Mouse (Mus musculus) forebrain, embryonic 16.5 days (tissue): Measurements from ENCODE around the gene Camk2g. TPM values are rescaled to one million over a fixed set of nuclear protein-coding genes. Genes with fewer than 3 reads are reported as not detected.

Experiments
- ATAC-seq: fragments of 200-750 bp; cut with Nextera tagmentation; 2 replicates; pipeline ENCODE4 v1.8.0; 2017; ENCODE audit warnings: mild to moderate bottlenecking, moderate library complexity
- H3K27ac ChIP-seq: fragments of 300-500 bp; sonication (generic); 2 replicates; pipeline ENCODE4 v1.5.1; 2014; ENCODE audit warnings: low read length, control low read depth
- H3K27me3 ChIP-seq: fragments of 300-500 bp; sonication (generic); replicated peaks from 2 replicates; pipeline ENCODE4 v1.6.1; 2014; ENCODE audit warnings: low read length; ENCODE audit not compliant: control insufficient read depth, insufficient read depth
- H3K36me3 ChIP-seq: fragments of 300-500 bp; sonication (generic); 2 replicates; pipeline ENCODE4 v1.6.1; 2014; ENCODE audit not compliant: control insufficient read depth, insufficient read depth
- H3K4me1 ChIP-seq: fragments of 300-500 bp; sonication (generic); replicated peaks from 2 replicates; pipeline ENCODE4 v1.6.1; 2014; ENCODE audit warnings: low read length; ENCODE audit not compliant: control insufficient read depth, insufficient read depth
- H3K4me2 ChIP-seq: fragments of 300-500 bp; sonication (generic); 2 replicates; pipeline ENCODE4 v1.6.1; 2014; ENCODE audit warnings: mild to moderate bottlenecking, low read length, control low read depth
- H3K4me3 ChIP-seq: fragments of 300-500 bp; sonication (generic); replicated peaks from 2 replicates; pipeline ENCODE4 v1.5.1; 2014; ENCODE audit warnings: mild to moderate bottlenecking, low read length, control low read depth
- H3K9ac ChIP-seq: fragments of 300-500 bp; sonication (generic); replicated peaks from 2 replicates; pipeline ENCODE4 v1.6.1; 2014; ENCODE audit warnings: low read depth, low read length, control low read depth
- H3K9me3 ChIP-seq: fragments of 300-500 bp; sonication (generic); 2 replicates; pipeline ENCODE4 v1.6.1; 2016; ENCODE audit warnings: low read length; ENCODE audit not compliant: control insufficient read depth
- WGBS: fragments of 180-500 bp; shearing (Covaris S2); extraction: QIAGEN DNeasy Blood & Tissue Kit; methylation state at CpG from one replicate; pipeline ENCODE4 v1.1.7; 2014; 5-methylcytosine and 5-hydroxymethylcytosine counted together
- polyA plus RNA-seq: library from polyadenylated mRNA; unstranded; fragments of >200 nt; fragmentation: Nextera tagmentation; extraction: Ambion mirVana; gene quantifications from 2 replicates; pipeline ENCODE4 v1.2.1, GENCODE M21; 2015

Camk2g gene
- polyA plus RNA-seq, 1 experiment from 2014 or later, result 123 TPM

GRCm38 (mm10) chr14:20729871-20730270 is 64.0 kb downstream of the Camk2g start:
- Histone ChIP-seq H3K27ac (no peak overlapping the region), H3K36me3 (peaks cover 21% of the 10 kb centered on the region), H3K9me3 (no peaks in the 10 kb centered on the region), H3K4me3 (no peak overlapping the region), H3K4me1 (peaks cover 9% of the 10 kb centered on the region), H3K9ac (no peak overlapping the region), H3K27me3 (no peaks in the 10 kb centered on the region), H3K4me2 (no peak overlapping the region)
- ATAC-seq, result no peak
- WGBS, result 94% methylated on average over 9 of the region's 9 CpGs

GRCm38 (mm10) chr14:20725660-20726339 is 68.1 kb downstream of the Camk2g start:
- Histone ChIP-seq H3K4me1 (no peaks in the 10 kb centered on the region), H3K9me3 (no peaks in the 10 kb centered on the region), H3K4me2 (no peak overlapping the region), H3K36me3 (peaks cover 36% of the 10 kb centered on the region), H3K27ac (no peak overlapping the region), H3K27me3 (no peaks in the 10 kb centered on the region), H3K9ac (no peak overlapping the region), H3K4me3 (no peak overlapping the region)
- ATAC-seq, result no peak
- WGBS, result 84% methylated on average over 6 of the region's 6 CpGs

GRCm38 (mm10) chr14:20724043-20724442 is 69.8 kb downstream of the Camk2g start:
- Histone ChIP-seq H3K4me1 (no peaks in the 10 kb centered on the region), H3K27ac (no peak overlapping the region), H3K9me3 (no peaks in the 10 kb centered on the region), H3K27me3 (no peaks in the 10 kb centered on the region), H3K36me3 (peaks cover 37% of the 10 kb centered on the region), H3K4me2 (no peak overlapping the region), H3K9ac (no peak overlapping the region), H3K4me3 (no peak overlapping the region)
- ATAC-seq, result peak; percentile 42
- 24% methylated on average over 5 of the region's 5 CpGs for WGBS

GRCm38 (mm10) chr14:20723006-20723405 is 70.9 kb downstream of the Camk2g start:
- no peak overlapping the region for H3K4me2 ChIP-seq
- H3K27me3 ChIP-seq, result no peaks in the 10 kb centered on the region
- ATAC-seq, result no peak
- peaks cover 39% of the 10 kb centered on the region for H3K36me3 ChIP-seq
- H3K4me3 ChIP-seq, result no peak overlapping the region
- H3K9me3 ChIP-seq, result no peaks in the 10 kb centered on the region
- no peak overlapping the region for H3K27ac ChIP-seq
- WGBS, result 94% methylated on average over 12 of the region's 12 CpGs
- no peaks in the 10 kb centered on the region for H3K4me1 ChIP-seq
- H3K9ac ChIP-seq, result no peak overlapping the region

- Histone ChIP-seq H3K9me3 (no peaks in the 10 kb centered on the region), H3K27ac (no peak overlapping the region), H3K9ac (no peak overlapping the region), H3K4me2 (no peak overlapping the region), H3K36me3 (peaks cover 47% of the 10 kb centered on the region), H3K4me1 (no peaks in the 10 kb centered on the region), H3K27me3 (no peaks in the 10 kb centered on the region), H3K4me3 (no peak overlapping the region)
- ATAC-seq, result 0 out of 2 replicates have a peak, but pooled peaks have one; percentile 3
- WGBS, result 91% methylated on average over 4 of the region's 4 CpGs
These were observed 72.5 kb downstream of the Camk2g start for GRCm38 (mm10) chr14:20721371-20721770.

GRCm38 (mm10) chr14:20719767-20720166 is 74.1 kb downstream of the Camk2g start:
- 97% methylated on average over 12 of the region's 12 CpGs for WGBS

GRCm38 (mm10) chr14:20718443-20718842 is 75.4 kb downstream of the Camk2g start:
- no peaks in the 10 kb centered on the region for H3K9me3 ChIP-seq
- ATAC-seq, result no peak
- WGBS, result 92% methylated on average over 10 of the region's 10 CpGs

More at GRCm38 (mm10) chr14:20719767-20720166, 74.1 kb downstream of the Camk2g start:
- no peak overlapping the region for H3K27ac ChIP-seq
- no peaks in the 10 kb centered on the region for H3K4me1 ChIP-seq
- no peak overlapping the region for H3K4me2 ChIP-seq
- peaks cover 56% of the 10 kb centered on the region for H3K36me3 ChIP-seq
- no peaks in the 10 kb centered on the region for H3K27me3 ChIP-seq
- no peak for ATAC-seq
- no peak overlapping the region for H3K9ac ChIP-seq
- H3K4me3 ChIP-seq, result no peak overlapping the region
- no peaks in the 10 kb centered on the region for H3K9me3 ChIP-seq

GRCm38 (mm10) chr14:20713832-20714231 is 80.1 kb downstream of the Camk2g start:
- Histone ChIP-seq H3K4me1 (peaks cover 9% of the 10 kb centered on the region), H3K9ac (no peak overlapping the region), H3K27me3 (no peaks in the 10 kb centered on the region), H3K9me3 (no peaks in the 10 kb centered on the region), H3K27ac (no peak overlapping the region), H3K36me3 (peaks cover 53% of the 10 kb centered on the region), H3K4me3 (no peak overlapping the region), H3K4me2 (no peak overlapping the region)
- 81% methylated on average over 11 of the region's 11 CpGs for WGBS
- no peak for ATAC-seq

More at GRCm38 (mm10) chr14:20718443-20718842, 75.4 kb downstream of the Camk2g start:
- Histone ChIP-seq H3K27me3 (no peaks in the 10 kb centered on the region), H3K36me3 (peaks cover 64% of the 10 kb centered on the region), H3K4me2 (no peak overlapping the region), H3K4me3 (no peak overlapping the region), H3K27ac (no peak overlapping the region), H3K4me1 (no peaks in the 10 kb centered on the region), H3K9ac (no peak overlapping the region)

- WGBS, result 4% methylated on average over 10 of the region's 10 CpGs
- H3K27ac ChIP-seq, result peak overlapping the region; percentile 84
- no peak for ATAC-seq
These were observed 85.6 kb downstream of the Camk2g start for GRCm38 (mm10) chr14:20708239-20708638.

More at GRCm38 (mm10) chr14:20708239-20708638, 85.6 kb downstream of the Camk2g start:
- no peaks in the 10 kb centered on the region for H3K27me3 ChIP-seq
- peaks cover 24% of the 10 kb centered on the region for H3K4me1 ChIP-seq
- H3K4me2 ChIP-seq, result peak overlapping the region; percentile 85
- peak overlapping the region; percentile 100 for H3K4me3 ChIP-seq
- H3K36me3 ChIP-seq, result peaks cover 12% of the 10 kb centered on the region
- H3K9ac ChIP-seq, result peak overlapping the region; percentile 99
- no peaks in the 10 kb centered on the region for H3K9me3 ChIP-seq
